Mouse (Mus musculus) adrenal gland, adult (tissue): ENCODE measurements around the gene Gpr55.

Source experiments
- DNase-seq, 2 experiments: peaks; one replicate each; pipeline ENCODE4 v3.0.0; 2022 to 2023; ENCODE audit warnings: low spot score in 1 of 2; ENCODE audit not compliant: inconsistent age in 2 of 2

Gpr55 gene

GRCm38 (mm10) chr1:85919621-85920020, 41.2 kb downstream of the Gpr55 start:
- DNase-seq = peak; percentile 71 to 72

- DNase-seq = peak in 1 of 2 experiments; percentile 27
Observed at GRCm38 (mm10) chr1:85916830-85917450, 43.9 kb downstream of the Gpr55 start.

- DNase-seq = no peak
Observed at GRCm38 (mm10) chr1:85915890-85916289, 44.9 kb downstream of the Gpr55 start.

- DNase-seq = peak; percentile 66 to 81
Observed at GRCm38 (mm10) chr1:85913078-85913755, 47.6 kb downstream of the Gpr55 start.

GRCm38 (mm10) chr1:85908754-85909590, 51.8 kb downstream of the Gpr55 start:
- peak; percentile 73 to 89 for DNase-seq

- peak in 1 of 2 experiments; percentile 47 for DNase-seq
Observed at GRCm38 (mm10) chr1:85906892-85907291, 53.9 kb downstream of the Gpr55 start.

- peak in 1 of 2 experiments; percentile 78 for DNase-seq
Observed at GRCm38 (mm10) chr1:85902108-85902561, 58.7 kb downstream of the Gpr55 start.

GRCm38 (mm10) chr1:85901516-85902107, 59.2 kb downstream of the Gpr55 start:
- DNase-seq = peak in 1 of 2 experiments; percentile 64

GRCm38 (mm10) chr1:85900521-85901333, 60.1 kb downstream of the Gpr55 start:
- peak in 1 of 2 experiments; percentile 73 for DNase-seq

- DNase-seq = peak in 1 of 2 experiments; percentile 71
Observed at GRCm38 (mm10) chr1:85899388-85899761, 61.4 kb downstream of the Gpr55 start.

- DNase-seq = no peak
Observed at GRCm38 (mm10) chr1:85898761-85899387, 61.9 kb downstream of the Gpr55 start.

GRCm38 (mm10) chr1:85897901-85898760, 62.7 kb downstream of the Gpr55 start:
- DNase-seq = peak in 1 of 2 experiments; percentile 73

- DNase-seq = peak in 1 of 2 experiments; percentile 86
Observed at GRCm38 (mm10) chr1:85896781-85897700, 63.8 kb downstream of the Gpr55 start.

GRCm38 (mm10) chr1:85896110-85896509, 64.7 kb downstream of the Gpr55 start:
- DNase-seq = no peak

GRCm38 (mm10) chr1:85895391-85895837, 65.4 kb downstream of the Gpr55 start:
- DNase-seq = peak; percentile 82 to 92

GRCm38 (mm10) chr1:85894748-85895360, 66.0 kb downstream of the Gpr55 start:
- DNase-seq = peak; percentile 63 to 83

- DNase-seq = peak; percentile 93 to 97
Observed at GRCm38 (mm10) chr1:85894231-85894747, 66.5 kb downstream of the Gpr55 start, which contains the start of gene Itm2c. Itm2c (plus strand) TSS chr1:85894281.
